Mouse (Mus musculus) stomach, postnatal 0 days (tissue): ENCODE measurements at regions not wholly inside any gene's neighbourhood (a gene's known extent, or its start where the extent isn't known, plus 50 kb on each side); places are given as distances from the start of the nearest gene placed in this dataset.

Source experiments
- ATAC-seq: fragments of 200-750 bp; cut with Nextera tagmentation; 2 replicates; pipeline ENCODE4 v1.8.0; 2017; ENCODE audit not compliant: low FRiP score, low TSS enrichment
- DNase-seq: peaks from one replicate; pipeline ENCODE4 v3.0.0-alpha.2; 2016; ENCODE audit warnings: low spot score
- H3K27ac ChIP-seq: fragments of 300-500 bp; sonication (generic); replicated peaks from 2 replicates; pipeline ENCODE4 v1.5.1; 2014; ENCODE audit warnings: mild to moderate bottlenecking, control low read depth
- H3K27me3 ChIP-seq: fragments of 300-500 bp; sonication (generic); 2 replicates; pipeline ENCODE4 v1.6.1; 2014; ENCODE audit warnings: low read length; ENCODE audit not compliant: control insufficient read depth, insufficient read depth
- H3K36me3 ChIP-seq: fragments of 300-500 bp; sonication (generic); 2 replicates; pipeline ENCODE4 v1.6.1; 2014; ENCODE audit warnings: low read length, mixed read lengths; ENCODE audit not compliant: control insufficient read depth, insufficient read depth
- H3K4me1 ChIP-seq: fragments of 300-500 bp; sonication (generic); replicated peaks from 2 replicates; pipeline ENCODE4 v1.6.1; 2014; ENCODE audit warnings: antibody characterized with exemption; ENCODE audit not compliant: control insufficient read depth, insufficient read depth
- H3K4me2 ChIP-seq: fragments of 300-500 bp; sonication (generic); replicated peaks from 2 replicates; pipeline ENCODE4 v1.6.1; 2014; ENCODE audit warnings: low read depth, mild to moderate bottlenecking, control low read depth, moderate library complexity
- H3K4me3 ChIP-seq: fragments of 300-500 bp; sonication (generic); 2 replicates; pipeline ENCODE4 v1.5.1; 2014; ENCODE audit warnings: low read depth, low read length, control low read depth
- H3K9ac ChIP-seq: fragments of 300-500 bp; sonication (generic); 2 replicates; pipeline ENCODE4 v1.6.1; 2014; ENCODE audit warnings: mild to moderate bottlenecking, low read length, control low read depth, mixed read lengths
- H3K9me3 ChIP-seq: fragments of 300-500 bp; sonication (generic); 2 replicates; pipeline ENCODE4 v1.6.1; 2016; ENCODE audit warnings: low read length; ENCODE audit not compliant: control insufficient read depth
- CTCF ChIP-seq: IDR thresholded peaks from 2 replicates; pipeline ENCODE4 v1.5.1; 2016; ENCODE audit warnings: antibody characterized with exemption, low read depth, mild to moderate bottlenecking, moderate library complexity
- EP300 ChIP-seq: optimal IDR thresholded peaks from 2 replicates; pipeline ENCODE3; 2016; ENCODE audit warnings: antibody characterized with exemption
- WGBS: fragments of 180-500 bp; shearing (Covaris S2); extraction: QIAGEN DNeasy Blood & Tissue Kit; methylation state at CpG from one replicate; pipeline ENCODE4 v1.1.7; 2014; 5-methylcytosine and 5-hydroxymethylcytosine counted together

DNA sequence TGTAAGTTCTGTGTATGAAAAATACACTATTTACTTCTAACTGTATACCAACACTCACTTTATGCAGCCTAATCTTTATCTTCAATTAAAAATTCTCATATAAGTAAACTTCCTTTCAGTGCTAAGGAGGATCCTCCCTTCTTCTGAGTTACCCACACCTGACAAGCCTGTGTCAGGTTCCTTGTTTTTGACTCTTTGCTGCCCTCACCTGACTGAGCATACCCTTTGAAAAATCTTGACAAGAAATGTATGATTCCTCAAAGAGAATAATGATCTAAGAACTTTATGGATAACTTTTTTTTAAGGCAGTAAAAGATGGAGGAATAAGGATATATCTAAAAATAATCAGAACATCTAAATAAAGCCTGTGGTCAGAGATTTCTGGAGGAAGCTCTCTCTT is 550.9 kb upstream of the Pabpc4l start:
- Histone ChIP-seq H3K9ac (no peak overlapping the region), H3K27ac (no peak overlapping the region), H3K4me2 (no peak overlapping the region), H3K36me3 (no peaks in the 10 kb centered on the region), H3K9me3 (no peaks in the 10 kb centered on the region), H3K4me3 (no peak overlapping the region), H3K4me1 (no peaks in the 10 kb centered on the region), H3K27me3 (no peaks in the 10 kb centered on the region)
- TF ChIP-seq CTCF (peak; percentile 23), EP300 (no peak)
- DNase-seq (no peak), ATAC-seq (no peak)

DNA sequence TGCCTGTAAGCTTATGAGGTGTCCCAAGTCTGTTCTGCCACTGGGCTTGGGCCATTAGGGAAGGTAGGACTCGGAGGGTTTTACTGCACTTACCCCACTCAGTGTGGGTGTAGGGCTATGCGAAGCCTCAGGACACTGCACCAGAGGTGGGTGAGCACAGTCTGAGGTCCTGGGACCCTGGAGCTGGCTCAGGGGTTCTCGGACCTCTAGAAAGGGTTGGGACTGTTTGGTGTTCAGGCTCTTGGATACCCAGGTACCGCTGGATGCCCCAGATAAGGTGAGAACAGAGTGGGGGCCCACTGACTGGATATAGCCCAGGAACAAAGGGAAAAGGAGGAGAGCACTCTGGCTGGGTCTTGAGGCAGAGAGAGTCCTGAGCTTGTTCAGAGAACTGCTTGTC is 522.7 kb upstream of the Pabpc4l start:
- H3K9ac ChIP-seq, result no peak overlapping the region
- H3K4me2 ChIP-seq, result no peak overlapping the region
- no peak overlapping the region for H3K4me3 ChIP-seq
- H3K4me1 ChIP-seq, result no peaks in the 10 kb centered on the region
- H3K27ac ChIP-seq, result no peak overlapping the region
- 88% methylated on average over 4 of the region's 4 CpGs for WGBS
- no peak for TF ChIP-seq EP300
- no peak for TF ChIP-seq CTCF
- DNase-seq (no peak), ATAC-seq (no peak)
- no peaks in the 10 kb centered on the region for H3K9me3 ChIP-seq
- no peaks in the 10 kb centered on the region for H3K27me3 ChIP-seq
- no peaks in the 10 kb centered on the region for H3K36me3 ChIP-seq

GRCm38 (mm10) chr3:46970000-46970399 is 522.0 kb upstream of the Pabpc4l start:
- H3K4me1 ChIP-seq, result no peaks in the 10 kb centered on the region
- no peak overlapping the region for H3K4me2 ChIP-seq
- ATAC-seq (no peak), DNase-seq (no peak)
- WGBS, result 77% methylated on average over 1 of the region's 1 CpGs
- no peak overlapping the region for H3K4me3 ChIP-seq
- H3K27ac ChIP-seq, result no peak overlapping the region
- H3K9ac ChIP-seq, result no peak overlapping the region
- H3K9me3 ChIP-seq, result no peaks in the 10 kb centered on the region
- H3K36me3 ChIP-seq, result no peaks in the 10 kb centered on the region
- no peaks in the 10 kb centered on the region for H3K27me3 ChIP-seq
- no peak for TF ChIP-seq EP300
- no peak for TF ChIP-seq CTCF

- Histone ChIP-seq H3K4me1 (no peaks in the 10 kb centered on the region), H3K36me3 (no peaks in the 10 kb centered on the region), H3K4me3 (no peak overlapping the region), H3K9ac (no peak overlapping the region), H3K4me2 (no peak overlapping the region), H3K9me3 (no peaks in the 10 kb centered on the region), H3K27me3 (no peaks in the 10 kb centered on the region), H3K27ac (no peak overlapping the region)
- ATAC-seq (no peak), DNase-seq (no peak)
- TF ChIP-seq EP300 (no peak), CTCF (no peak)
- WGBS, result 60% methylated on average over 2 of the region's 2 CpGs
Observed at GRCm38 (mm10) chr3:46951391-46951790, 503.4 kb upstream of the Pabpc4l start.

- no peak for TF ChIP-seq EP300
- TF ChIP-seq CTCF, result no peak
- H3K4me1 ChIP-seq, result no peaks in the 10 kb centered on the region
- no peaks in the 10 kb centered on the region for H3K36me3 ChIP-seq
- no peak overlapping the region for H3K9ac ChIP-seq
- no peak overlapping the region for H3K4me3 ChIP-seq
- no peaks in the 10 kb centered on the region for H3K9me3 ChIP-seq
- ATAC-seq, result no peak
- H3K27ac ChIP-seq, result no peak overlapping the region
- no peak for DNase-seq
- H3K27me3 ChIP-seq, result no peaks in the 10 kb centered on the region
- H3K4me2 ChIP-seq, result no peak overlapping the region
- 81% methylated on average over 1 of the region's 1 CpGs for WGBS
Observed at GRCm38 (mm10) chr3:46937751-46938150, 489.7 kb upstream of the Pabpc4l start.

DNA sequence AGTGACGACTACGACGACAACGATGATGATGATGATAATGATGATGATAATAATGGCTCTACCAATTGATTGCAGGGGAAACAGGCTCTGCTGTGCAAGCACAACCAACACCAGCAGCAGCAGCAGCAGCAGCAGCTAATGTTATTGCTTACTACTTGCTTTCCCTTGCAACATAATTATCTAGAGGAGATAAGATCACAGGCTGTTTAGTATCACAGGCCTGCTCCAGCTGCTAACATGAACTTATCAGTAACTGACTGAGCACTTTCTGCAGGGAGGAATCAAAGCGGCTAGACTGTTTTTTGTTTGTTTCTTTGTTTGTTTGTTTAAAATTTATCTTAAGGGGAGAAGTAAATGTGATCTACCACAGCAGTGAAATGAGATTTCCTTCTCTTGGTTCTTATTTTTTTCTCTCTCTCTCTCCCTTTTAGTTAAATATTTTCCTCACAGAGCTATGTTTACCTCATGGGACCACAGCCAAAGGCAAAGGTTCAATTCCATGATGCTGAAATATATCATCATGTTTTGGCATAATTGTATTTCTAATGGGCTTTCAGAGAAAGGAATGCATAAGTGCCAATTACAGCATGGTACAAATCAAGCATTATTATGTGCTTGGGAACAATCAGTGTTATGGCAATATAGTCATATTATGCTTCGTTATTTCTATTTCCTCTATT is 443.2 kb upstream of the Pabpc4l start:
- no peaks in the 10 kb centered on the region for H3K27me3 ChIP-seq
- no peak overlapping the region for H3K4me3 ChIP-seq
- no peak overlapping the region for H3K27ac ChIP-seq
- DNase-seq (no peak), ATAC-seq (no peak)
- no peaks in the 10 kb centered on the region for H3K9me3 ChIP-seq
- no peaks in the 10 kb centered on the region for H3K36me3 ChIP-seq
- 61% methylated on average over 6 of the region's 6 CpGs for WGBS
- no peak for TF ChIP-seq EP300
- TF ChIP-seq CTCF, result no peak
- no peaks in the 10 kb centered on the region for H3K4me1 ChIP-seq
- H3K4me2 ChIP-seq, result no peak overlapping the region
- H3K9ac ChIP-seq, result no peak overlapping the region
